Mouse (Mus musculus) embryonic fibroblast, embryonic 13.5 days (primary cell): ENCODE data around the gene Arhgap1.
"Not testable (repeated sequence)": the region's sequence is repeated elsewhere in the genome, so short reads cannot be mapped to it uniquely, and the experiment has no call there.

Experiments used
- CTCF ChIP-seq: IDR thresholded peaks from 2 replicates; pipeline ENCODE4 v1.5.1; 2011; ENCODE audit warnings: mild to moderate bottlenecking, control low read depth, low read length, moderate library complexity, borderline replicate concordance; ENCODE audit not compliant: insufficient read depth
- POLR2A ChIP-seq: IDR thresholded peaks from 2 replicates; pipeline ENCODE4 v1.6.1; 2011; ENCODE audit warnings: low read depth, mild to moderate bottlenecking, control low read depth, low read length, moderate library complexity

GRCm38 (mm10) chr2:91609370-91609769, 40.3 kb upstream of the Arhgap1 start:
- not testable (repeated sequence) for TF ChIP-seq POLR2A, CTCF
